Mouse (Mus musculus): ENCODE measurements around the gene Pla2g4b.

DNA sequence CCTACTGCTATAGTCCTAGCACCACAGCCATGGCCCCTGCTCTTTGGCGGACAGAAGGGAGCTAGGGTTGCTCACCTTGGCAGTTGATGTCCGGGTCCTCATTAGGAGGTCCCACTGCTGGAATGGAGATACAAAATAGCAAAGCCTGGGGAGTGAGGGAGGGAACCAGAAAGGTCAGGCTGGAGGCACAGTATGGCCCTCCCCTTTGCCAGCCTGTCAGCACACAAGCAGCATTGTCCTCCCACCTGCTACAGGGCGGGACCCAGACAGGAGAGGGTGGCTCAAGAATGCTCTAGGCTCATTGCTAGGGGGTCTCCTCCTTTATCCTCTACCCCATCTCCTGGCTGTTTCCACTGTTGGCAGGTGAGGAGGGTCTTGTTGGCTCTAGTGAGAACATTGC is 52.8 kb downstream of the Pla2g4b start:
- TF ChIP-seq POLR2A (IDR thresholded peaks at IDR 0.05; ENCODE audit: control insufficient read depth, low read depth, low read length) (no peak), CTCF (IDR thresholded peaks at IDR 0.05; ENCODE audit: control insufficient read depth, insufficient read depth, insufficient replicate concordance, low read depth, low read length) (no peak)

All from testis, adult 2 months (tissue).